Mouse (Mus musculus) MEL (cell line): ENCODE measurements at regions not wholly inside any gene's neighbourhood (a gene's known extent, or its start where the extent isn't known, plus 50 kb on each side); places are given as distances from the start of the nearest gene placed in this dataset.

Experiments used
- DNase-seq: peaks from one replicate; pipeline ENCODE4 v3.0.0; 2011; ENCODE audit warnings: low read depth, low spot score
- H3K27ac ChIP-seq: 2 replicates; pipeline ENCODE4 v1.5.1; 2012; ENCODE audit warnings: low read depth, mild to moderate bottlenecking, control low read depth, low read length, moderate library complexity; ENCODE audit not compliant: control insufficient read depth
- H3K27me3 ChIP-seq, 2 experiments: fragments of 150-350 bp in 1 of 2; sonication (generic) in 1 of 2; 2 replicates each; pipeline ENCODE4 v1.6.1; 2012; ENCODE audit warnings: low read length in 2 of 2, mild to moderate bottlenecking in 2 of 2, improper control_type of control experiment in 1 of 2, moderate library complexity in 1 of 2; ENCODE audit not compliant: insufficient read depth in 2 of 2, control insufficient read depth in 1 of 2
- H3K36me3 ChIP-seq, 2 experiments: 2 replicates each; pipeline ENCODE4 v1.6.1; 2012 to 2014; ENCODE audit warnings: low read length in 2 of 2, improper control_type of control experiment in 1 of 2, inconsistent platforms in 1 of 2, mild to moderate bottlenecking in 1 of 2; ENCODE audit not compliant: insufficient read depth in 2 of 2, control insufficient read depth in 1 of 2
- H3K4me1 ChIP-seq, 2 experiments: fragments of 150-350 bp in 1 of 2; sonication (generic) in 1 of 2; 2 replicates each; pipeline ENCODE4 v1.6.1; 2012; ENCODE audit warnings: low read length in 2 of 2, improper control_type of control experiment in 1 of 2, mild to moderate bottlenecking in 1 of 2; ENCODE audit not compliant: insufficient read depth in 2 of 2, control insufficient read depth in 1 of 2
- H3K4me3 ChIP-seq, 2 experiments: fragments of 150-350 bp in 1 of 2; sonication (generic) in 1 of 2; 2 replicates each; pipeline ENCODE4 v1.5.1; 2012; ENCODE audit warnings: low read depth in 2 of 2, low read length in 2 of 2, mild to moderate bottlenecking in 2 of 2, moderate library complexity in 2 of 2, control low read depth in 1 of 2, improper control_type of control experiment in 1 of 2; ENCODE audit not compliant: control insufficient read depth in 1 of 2, insufficient read depth in 1 of 2
- H3K79me2 ChIP-seq: 2 replicates; pipeline ENCODE4 v1.6.1; 2012; ENCODE audit warnings: mild to moderate bottlenecking, low read length, moderate library complexity; ENCODE audit not compliant: control insufficient read depth, poor library complexity, insufficient read depth
- H3K9ac ChIP-seq: 2 replicates; pipeline ENCODE4 v1.6.1; 2012; ENCODE audit warnings: low read depth, mild to moderate bottlenecking, control low read depth, low read length, moderate library complexity; ENCODE audit not compliant: control insufficient read depth, poor library complexity, severe bottlenecking
- H3K9me3 ChIP-seq: fragments of 150-350 bp; sonication (generic); replicated peaks from 2 replicates; pipeline ENCODE4 v1.6.1; 2012; ENCODE audit warnings: mild to moderate bottlenecking, low read length, improper control_type of control experiment, moderate library complexity; ENCODE audit not compliant: insufficient read depth
- CHD1 ChIP-seq: IDR thresholded peaks from 2 replicates; pipeline ENCODE4 v1.6.1; 2012; ENCODE audit warnings: low read depth, mild to moderate bottlenecking, inconsistent platforms, low read length, improper control_type of control experiment
- CTCF ChIP-seq, 3 experiments: IDR thresholded peaks in 2 of 3; conservative IDR thresholded peaks in 1 of 3; 2 replicates each; pipeline ENCODE4 v1.5.1; 2011 to 2012; ENCODE audit warnings: low read length in 3 of 3, low read depth in 2 of 3, mild to moderate bottlenecking in 2 of 3, improper control_type of control experiment in 1 of 3, inconsistent platforms in 1 of 3, mixed read lengths in 1 of 3, moderate library complexity in 1 of 3; ENCODE audit not compliant: control insufficient read depth in 1 of 3, insufficient read depth in 1 of 3, poor library complexity in 1 of 3, severe bottlenecking in 1 of 3
- E2F4 ChIP-seq: IDR thresholded peaks from 2 replicates; pipeline ENCODE4 v1.6.1; 2011; ENCODE audit warnings: low read depth, low read length, improper control_type of control experiment, borderline replicate concordance
- ELF1 ChIP-seq: IDR thresholded peaks from 2 replicates; pipeline ENCODE4 v1.6.1; 2014; ENCODE audit warnings: low read depth, mild to moderate bottlenecking, inconsistent platforms, low read length, improper control_type of control experiment, moderate library complexity
- EP300 ChIP-seq, 2 experiments: IDR thresholded peaks; 2 replicates each; pipeline ENCODE4 v1.6.1; 2011; ENCODE audit warnings: improper control_type of control experiment in 2 of 2, low read length in 2 of 2, low read depth in 1 of 2, mild to moderate bottlenecking in 1 of 2
- ETS1 ChIP-seq: IDR thresholded peaks from 2 replicates; pipeline ENCODE4 v1.6.1; 2012; ENCODE audit warnings: low read depth, mild to moderate bottlenecking, inconsistent platforms, low read length, improper control_type of control experiment, moderate library complexity
- JUND ChIP-seq: IDR thresholded peaks from 2 replicates; pipeline ENCODE4 v1.6.1; 2011; ENCODE audit warnings: low read depth, mild to moderate bottlenecking, improper control_type of control experiment, low read length
- KAT2A ChIP-seq: conservative IDR thresholded peaks from 2 replicates; pipeline ENCODE4 v1.6.1; 2012; ENCODE audit warnings: low read depth, low read length, improper control_type of control experiment, inconsistent platforms
- MAX ChIP-seq: IDR thresholded peaks from 2 replicates; pipeline ENCODE4 v1.6.1; 2011; ENCODE audit warnings: low read length, improper control_type of control experiment
- NELFE ChIP-seq: IDR thresholded peaks from 2 replicates; pipeline ENCODE4 v1.6.1; 2011; ENCODE audit warnings: low read depth, low read length, improper control_type of control experiment
- NRF1 ChIP-seq: IDR thresholded peaks from 2 replicates; pipeline ENCODE4 v1.6.1; 2014; ENCODE audit warnings: low read depth, mild to moderate bottlenecking, inconsistent platforms, low read length, improper control_type of control experiment, moderate library complexity; ENCODE audit not compliant: poor library complexity, insufficient read depth, severe bottlenecking
- POLR2AphosphoS5 ChIP-seq: IDR thresholded peaks from 2 replicates; pipeline ENCODE4 v1.6.1; 2012; ENCODE audit warnings: low read depth, borderline replicate concordance, mild to moderate bottlenecking, inconsistent platforms, low read length, moderate library complexity, mixed read lengths
- RAD21 ChIP-seq: IDR thresholded peaks from 2 replicates; pipeline ENCODE4 v1.6.1; 2011; ENCODE audit warnings: mild to moderate bottlenecking, low read depth, low read length, improper control_type of control experiment
- SMC3 ChIP-seq: IDR thresholded peaks from 2 replicates; pipeline ENCODE4 v1.6.1; 2011; ENCODE audit warnings: low read depth, low read length, improper control_type of control experiment
- TCF12 ChIP-seq: IDR thresholded peaks from 2 replicates; pipeline ENCODE4 v1.6.1; 2014; ENCODE audit warnings: low read depth, mild to moderate bottlenecking, inconsistent platforms, low read length, improper control_type of control experiment, moderate library complexity
- USF1 ChIP-seq: IDR thresholded peaks from 2 replicates; pipeline ENCODE4 v1.6.1; 2014; ENCODE audit warnings: low read depth, mild to moderate bottlenecking, inconsistent platforms, low read length, improper control_type of control experiment, moderate library complexity
- ZC3H11A ChIP-seq: IDR thresholded peaks from 2 replicates; pipeline ENCODE4 v1.6.1; 2012; ENCODE audit warnings: low read depth, mild to moderate bottlenecking, inconsistent platforms, low read length, improper control_type of control experiment

DNA sequence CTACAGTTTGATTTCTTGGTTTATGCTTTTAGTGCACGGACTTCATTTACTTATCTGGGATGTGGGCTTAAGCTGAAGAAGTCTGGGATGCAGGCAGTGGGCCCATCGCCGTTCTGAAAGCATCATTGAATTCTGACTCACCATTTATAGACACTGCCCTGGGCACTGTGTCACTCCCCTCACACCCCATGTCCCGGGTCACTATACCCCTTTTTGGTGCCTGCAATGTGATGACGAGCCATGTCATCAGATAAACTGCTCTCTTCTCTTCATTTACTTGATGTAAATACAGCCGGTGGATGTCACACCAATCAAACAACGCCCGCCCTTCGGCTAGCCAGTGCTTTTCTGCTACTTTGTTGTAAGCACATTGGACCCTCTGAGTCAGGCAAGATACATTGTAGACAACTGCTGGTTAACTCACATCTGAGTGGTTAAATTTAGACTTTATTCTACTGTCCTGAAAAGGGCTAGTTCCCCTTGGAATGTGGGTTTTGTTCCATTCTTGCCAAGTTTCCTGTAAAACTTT is 80.5 kb downstream of the Gm21962 start:
- peaks cover 0 to 4% of the 10 kb centered on the region in 2 experiments; a peak in 1 of 4 replicates for H3K27me3 ChIP-seq
- H3K4me3 ChIP-seq, result no peak overlapping the region

GRCm38 (mm10) chr3:137752447-137753256 is 81.3 kb downstream of the Gm21962 start:
- Histone ChIP-seq H3K9ac (peak overlapping the region; percentile 43), H3K4me3 (peak overlapping the region; percentile 43 to 47; a peak in 3 of 4 replicates), H3K9me3 (no peaks in the 10 kb centered on the region), H3K79me2 (no peaks in the 10 kb centered on the region), H3K36me3 (no peaks in the 10 kb centered on the region), H3K4me1 (0 out of 4 replicates have a peak, but pooled peaks cover 0 to 2% of the 10 kb centered on the region in 2 experiments), H3K27ac (no peak overlapping the region), H3K27me3 (peaks cover 0 to 4% of the 10 kb centered on the region in 2 experiments; a peak in 2 of 4 replicates)
- TF ChIP-seq RAD21, result peak; percentile 91
- TF ChIP-seq CTCF (IDR thresholded peaks at IDR 0.05 in 2 of 3, conservative IDR thresholded peaks at IDR 0.05 in 1 of 3; ENCODE audit: control insufficient read depth in 1 of 3, insufficient read depth in 1 of 3, low read depth in 2 of 3, low read length in 3 of 3, poor library complexity in 1 of 3, severe bottlenecking in 1 of 3), result peak; percentile 69 to 92 (median 81)
- TF ChIP-seq SMC3, result peak; percentile 85
- TF ChIP-seq MAX, result no peak
- TF ChIP-seq ZC3H11A, result peak; percentile 78
- peak; percentile 78 for DNase-seq

More for the DNA sequence above, 80.5 kb downstream of the Gm21962 start:
- Histone ChIP-seq H3K27ac (no peak overlapping the region), H3K36me3 (no peaks in the 10 kb centered on the region), H3K79me2 (no peaks in the 10 kb centered on the region), H3K4me1 (0 out of 4 replicates have a peak, but pooled peaks cover 0 to 2% of the 10 kb centered on the region in 2 experiments), H3K9ac (no peak overlapping the region), H3K9me3 (no peaks in the 10 kb centered on the region)
- no peak for DNase-seq
- TF ChIP-seq JUND (no peak), KAT2A (no peak), CHD1 (no peak), TCF12 (no peak), CTCF (IDR thresholded peaks at IDR 0.05 in 2 of 3, conservative IDR thresholded peaks at IDR 0.05 in 1 of 3; ENCODE audit: control insufficient read depth in 1 of 3, insufficient read depth in 1 of 3, low read depth in 2 of 3, low read length in 3 of 3, poor library complexity in 1 of 3, severe bottlenecking in 1 of 3) (no peak), ELF1 (no peak), NRF1 (no peak), ETS1 (no peak), POLR2AphosphoS5 (no peak), USF1 (no peak), E2F4 (no peak), MAX (no peak), EP300 (IDR thresholded peaks at IDR 0.05; ENCODE audit: low read depth in 1 of 2, low read length in 2 of 2) (no peak), NELFE (no peak)
